Mouse (Mus musculus): ENCODE data around the gene Gas6. TPM values are rescaled to one million over a fixed set of nuclear protein-coding genes. Genes with fewer than 3 reads are reported as not detected.

Gene Gas6
- total RNA-seq, 1 experiment from 2014 or later: 0.32 TPM

DNA sequence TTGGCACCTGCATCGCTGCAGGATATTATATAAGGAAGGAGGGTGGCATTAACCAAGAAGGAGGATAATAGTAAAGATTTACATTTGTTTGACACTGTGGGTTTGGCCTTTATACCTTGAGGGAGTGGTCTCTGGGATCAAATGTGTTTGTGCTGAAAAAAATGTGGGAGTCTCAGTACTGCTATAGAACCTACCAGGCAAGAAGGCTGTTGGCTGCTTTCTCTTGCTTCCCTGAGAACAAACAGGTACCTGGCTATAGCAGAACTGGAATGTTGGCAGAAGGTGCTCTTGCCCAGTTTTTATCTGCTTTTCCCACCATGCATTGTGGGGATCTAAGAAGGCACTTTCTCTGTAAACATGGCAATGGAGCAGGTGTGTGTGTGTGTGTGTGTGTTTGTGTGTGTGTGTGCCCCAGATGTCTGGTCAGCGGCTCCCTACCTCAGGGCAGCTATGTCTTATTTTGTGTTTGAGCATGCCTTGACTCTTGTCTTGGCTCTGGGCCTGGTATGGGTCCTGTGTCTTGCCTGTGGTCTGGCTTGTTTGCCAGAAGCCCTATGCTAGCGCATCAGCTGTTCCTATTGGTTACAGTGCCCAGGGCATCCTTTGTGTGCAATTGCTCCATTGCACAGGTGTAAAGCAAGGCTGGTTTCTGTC lies 13.1 kb upstream of the Gas6 start:
- ATAC-seq (replicated peaks; ENCODE audit: low read depth, poor library complexity, severe bottlenecking): no peak

DNA sequence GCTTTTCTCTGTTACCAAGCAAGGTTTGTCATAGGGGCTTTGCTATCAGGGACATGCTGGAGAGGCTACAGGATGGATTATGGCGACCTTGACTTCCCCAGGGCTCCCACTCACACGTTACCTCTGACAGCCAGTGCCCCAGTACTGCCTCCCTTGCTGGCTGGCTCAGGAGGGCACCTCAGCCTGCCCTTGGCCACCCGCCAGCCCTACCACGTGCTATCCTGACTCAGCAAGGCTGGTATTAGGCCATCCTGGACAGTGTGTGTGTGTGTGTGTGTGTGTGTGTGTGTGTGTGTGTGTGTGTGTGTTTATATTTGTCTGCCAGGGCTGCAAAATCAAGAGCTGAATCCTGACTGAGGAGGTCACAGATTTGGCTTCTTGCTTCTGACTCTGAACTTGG lies 12.6 kb upstream of the Gas6 start:
- peak; percentile 48 for ATAC-seq (replicated peaks; ENCODE audit: low read depth, poor library complexity, severe bottlenecking)

DNA sequence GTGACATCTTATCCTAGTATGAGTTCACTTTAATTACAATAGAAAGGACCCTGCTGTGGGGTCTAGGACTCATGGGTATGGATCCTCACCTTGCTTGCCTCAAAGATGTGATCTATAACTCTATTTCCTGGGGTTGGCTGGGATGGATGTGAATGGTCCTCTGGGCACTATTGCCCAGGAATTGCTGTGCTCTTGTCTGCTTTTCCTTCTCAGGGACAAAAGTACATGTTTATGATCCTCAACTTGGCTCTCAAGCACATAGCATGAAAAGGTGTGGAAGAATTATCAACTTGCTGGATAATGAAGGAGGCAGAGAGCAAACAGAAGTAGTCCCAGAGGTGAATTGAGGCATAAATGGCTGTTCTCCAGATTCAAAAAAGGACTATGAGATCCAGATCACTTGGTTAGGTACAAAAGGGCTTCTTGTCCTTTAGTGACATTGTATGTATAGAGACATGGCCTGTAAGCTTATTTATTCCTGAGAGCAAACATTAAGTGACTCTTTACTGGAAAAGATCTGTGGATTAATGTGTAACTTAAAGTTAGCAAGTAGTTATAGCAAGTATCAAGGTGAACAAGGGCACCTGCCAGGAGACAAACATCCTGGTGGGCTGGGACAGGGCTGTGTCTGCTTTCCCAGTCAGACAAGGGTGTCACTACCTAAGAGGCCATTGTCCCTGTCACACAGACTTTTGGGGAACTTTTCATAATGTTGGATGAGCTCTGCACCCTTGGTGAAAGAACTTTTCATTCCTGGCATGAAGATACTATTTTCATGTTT lies 10.8 kb upstream of the Gas6 start:
- no peak for ATAC-seq (replicated peaks; ENCODE audit: low read depth, poor library complexity, severe bottlenecking)

DNA sequence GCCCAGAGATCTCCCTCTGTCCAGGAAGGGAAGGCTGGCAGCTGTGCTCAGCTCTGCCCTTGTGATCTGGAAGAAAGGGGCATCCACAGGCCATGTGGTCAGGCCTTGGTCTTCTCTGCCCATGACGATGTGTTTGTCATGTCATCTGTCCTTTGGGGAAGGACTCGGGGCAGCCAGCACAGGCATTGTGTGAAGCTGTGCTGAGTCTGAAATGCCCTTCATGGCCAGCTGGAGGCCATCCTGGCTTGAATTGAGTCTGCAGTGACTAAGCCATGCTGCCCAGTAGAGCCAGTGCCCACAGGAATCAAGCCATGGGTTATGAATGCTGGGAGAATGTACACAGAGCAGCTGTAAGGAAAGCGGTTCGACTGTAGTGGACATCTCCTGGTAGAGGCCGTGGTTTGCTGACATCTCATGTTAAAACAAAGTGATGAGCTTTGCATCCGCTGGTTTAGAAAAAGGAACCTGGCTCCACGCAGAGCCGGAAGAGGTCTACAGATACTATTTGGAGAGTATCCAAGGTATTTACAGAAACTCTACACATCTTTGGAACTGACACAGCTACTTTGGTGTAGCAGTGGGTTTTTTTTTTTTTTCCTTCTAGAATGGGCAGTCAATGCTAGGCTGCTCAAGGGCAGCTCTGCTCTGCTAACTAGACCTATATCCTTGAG lies 9.8 kb upstream of the Gas6 start:
- peak; percentile 66 for ATAC-seq (replicated peaks; ENCODE audit: low read depth, poor library complexity, severe bottlenecking)

DNA sequence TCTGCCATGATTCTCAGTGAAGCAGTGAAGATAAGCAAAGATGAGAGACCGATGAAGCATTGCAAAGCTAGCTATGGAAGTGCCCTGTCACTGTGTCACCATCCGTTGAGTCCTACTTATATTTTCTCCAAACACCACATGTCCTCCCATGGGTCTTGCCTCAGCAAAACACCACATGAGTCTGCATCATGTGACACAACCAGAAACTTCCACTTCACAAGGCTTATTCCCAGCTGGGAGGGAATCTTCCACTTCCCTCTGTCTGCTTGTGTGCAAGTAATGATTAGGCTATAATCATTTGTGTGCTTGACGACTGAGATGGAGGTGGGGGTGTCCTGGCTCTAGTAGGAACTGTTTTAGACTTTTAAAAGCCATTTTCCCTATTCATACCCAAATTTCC lies 6.9 kb upstream of the Gas6 start:
- ATAC-seq (replicated peaks; ENCODE audit: low read depth, poor library complexity, severe bottlenecking): no peak

DNA sequence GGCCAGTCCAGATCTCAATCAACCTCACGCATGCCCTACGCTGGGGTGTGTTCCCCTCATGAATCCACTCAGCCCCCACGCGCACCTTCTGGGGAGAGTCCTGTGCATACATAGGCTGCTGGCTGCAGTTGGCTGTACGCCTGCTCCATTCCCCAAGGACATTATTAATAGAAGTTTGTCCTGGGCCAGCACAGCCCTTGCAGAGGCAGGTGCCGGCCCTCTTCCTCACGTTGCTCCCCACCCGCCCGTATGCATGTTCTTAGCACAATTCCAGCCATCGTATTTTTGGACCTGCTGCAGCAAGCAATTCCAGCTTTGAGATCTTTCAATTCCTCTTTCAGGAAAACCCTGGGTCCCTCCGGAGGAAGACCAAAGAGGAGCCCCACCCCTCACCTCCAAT lies 1.3 kb downstream of the Gas6 start:
- no peak for ATAC-seq (replicated peaks; ENCODE audit: low read depth, poor library complexity, severe bottlenecking)

DNA sequence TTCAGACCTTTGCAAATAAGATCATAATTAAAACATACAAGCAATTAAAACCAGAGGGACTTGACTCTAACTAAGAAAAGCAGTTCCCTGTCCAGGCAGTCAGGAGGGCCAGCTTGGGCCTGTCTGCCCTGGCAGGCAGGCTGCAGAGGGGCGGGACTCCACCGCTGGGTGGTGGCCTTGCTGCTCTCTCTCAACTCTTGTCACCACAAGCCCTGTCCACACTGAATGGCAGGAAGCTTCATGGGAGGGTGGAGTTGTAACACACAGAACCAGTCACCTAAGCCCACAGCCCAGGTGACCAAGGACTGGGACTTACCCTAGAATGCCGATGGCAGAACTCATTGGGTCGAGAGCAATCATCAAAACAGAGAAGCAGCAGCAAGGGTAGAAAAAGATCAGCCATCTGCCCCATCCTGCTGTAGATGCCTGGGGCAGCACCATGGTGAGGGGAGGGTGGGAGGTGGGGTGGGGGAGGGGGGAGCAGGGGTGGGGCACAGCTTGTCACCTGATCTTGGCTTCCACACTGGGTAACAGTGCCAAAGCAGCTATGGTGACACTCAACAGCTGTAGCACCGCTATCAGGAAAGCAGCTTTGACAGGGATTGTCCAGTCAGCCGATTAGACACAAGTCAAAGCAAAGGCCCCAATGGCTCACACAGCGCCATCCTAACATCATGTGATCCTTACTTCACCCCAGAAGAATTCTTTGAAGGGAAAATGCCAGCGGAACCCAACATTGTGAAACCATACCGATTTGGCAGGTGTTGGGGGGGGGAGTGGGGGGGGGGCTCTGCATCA lies 1.9 kb downstream of the Gas6 start:
- ATAC-seq (replicated peaks; ENCODE audit: low read depth, poor library complexity, severe bottlenecking): peak; percentile 48

DNA sequence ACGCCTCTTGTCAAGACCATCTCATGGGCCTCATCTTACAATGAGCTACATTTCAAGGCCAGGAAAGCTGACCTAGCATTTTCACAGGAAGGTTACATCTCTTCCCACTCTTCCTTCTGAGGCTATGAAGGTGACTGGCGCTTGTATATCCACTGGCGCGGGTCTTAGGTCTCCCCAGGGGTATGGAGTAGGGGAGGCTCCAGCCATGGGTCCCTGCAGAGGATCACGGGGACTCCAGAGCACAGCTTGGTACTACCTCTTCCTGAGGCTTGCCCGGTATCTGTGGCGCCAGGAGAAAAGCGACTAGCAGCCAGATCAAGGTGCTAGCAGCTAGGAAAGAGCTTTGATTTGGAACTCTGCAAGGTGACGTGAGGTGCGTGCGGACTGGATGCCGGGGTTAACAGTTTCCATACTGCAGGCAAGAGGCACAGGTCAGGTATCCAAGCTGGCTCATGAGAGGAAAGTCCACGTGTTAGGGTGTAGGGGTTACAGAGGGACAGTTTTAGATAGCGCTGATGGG lies 2.7 kb downstream of the Gas6 start:
- no peak for ATAC-seq (replicated peaks; ENCODE audit: low read depth, poor library complexity, severe bottlenecking)

DNA sequence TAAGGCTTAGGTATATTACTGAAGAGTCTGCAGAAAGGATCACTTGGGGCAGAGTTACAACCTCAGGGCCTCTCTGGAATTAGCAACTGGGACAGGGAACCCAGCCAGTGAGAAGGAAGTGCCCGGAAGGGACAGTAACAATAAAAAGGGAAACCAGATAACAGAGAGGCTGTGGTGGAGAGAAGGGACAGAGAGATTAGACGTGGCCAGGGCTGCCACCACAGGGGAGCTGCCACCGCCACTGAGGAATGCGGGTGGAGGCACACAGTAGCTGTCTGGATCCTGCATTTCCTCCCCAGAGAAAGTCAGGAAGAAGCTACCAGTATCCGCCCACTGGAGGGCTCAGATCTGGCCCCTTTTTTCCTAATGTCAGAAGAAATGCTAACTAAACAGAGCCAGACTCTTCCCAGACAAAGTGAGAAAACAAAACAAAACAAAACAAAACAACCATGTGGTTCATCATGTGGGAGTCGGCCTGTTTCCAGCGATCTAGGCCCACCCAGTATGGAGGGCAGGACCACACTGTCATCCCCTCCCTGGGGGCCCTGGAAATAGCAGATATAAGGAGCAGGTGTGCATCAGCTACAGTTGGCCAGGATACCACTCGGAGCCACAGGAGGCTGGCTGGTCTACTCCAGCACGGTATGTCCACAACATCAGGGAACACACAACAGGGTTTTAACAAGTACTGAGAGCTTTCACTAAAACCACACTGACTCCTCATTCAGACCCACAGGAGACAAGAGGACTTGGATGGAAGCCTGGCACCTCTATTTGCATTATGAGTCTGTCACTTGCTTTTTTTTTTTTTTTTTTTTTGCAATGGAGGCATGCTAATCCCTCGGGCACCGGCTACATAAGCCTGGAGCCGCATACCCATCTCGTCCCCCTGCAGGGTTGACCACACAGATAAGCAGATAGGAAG lies 4.0 kb downstream of the Gas6 start:
- 0 out of 2 replicates have a peak, but pooled peaks have one; percentile 26 for ATAC-seq (replicated peaks; ENCODE audit: low read depth, poor library complexity, severe bottlenecking)

DNA sequence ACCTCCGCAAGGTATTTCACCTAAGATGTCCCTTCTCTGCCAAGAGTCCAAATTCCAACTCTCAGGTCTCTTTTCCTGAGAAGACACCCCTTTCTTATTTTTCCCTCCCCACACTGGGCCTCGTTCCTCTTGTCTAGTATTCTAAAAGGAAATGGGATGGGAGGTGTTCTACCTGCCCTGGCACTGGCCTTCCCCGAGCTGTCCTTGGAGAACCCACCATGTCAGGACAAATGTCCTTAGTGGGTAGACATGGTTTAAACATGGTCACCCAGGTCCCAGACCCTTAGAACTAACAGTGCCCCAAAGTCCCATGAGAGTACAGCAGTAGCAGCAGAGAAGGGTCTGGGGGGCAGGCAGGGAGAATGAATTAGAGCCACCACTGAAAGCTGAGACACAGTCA lies 4.9 kb downstream of the Gas6 start:
- no peak for ATAC-seq (replicated peaks; ENCODE audit: low read depth, poor library complexity, severe bottlenecking)

DNA sequence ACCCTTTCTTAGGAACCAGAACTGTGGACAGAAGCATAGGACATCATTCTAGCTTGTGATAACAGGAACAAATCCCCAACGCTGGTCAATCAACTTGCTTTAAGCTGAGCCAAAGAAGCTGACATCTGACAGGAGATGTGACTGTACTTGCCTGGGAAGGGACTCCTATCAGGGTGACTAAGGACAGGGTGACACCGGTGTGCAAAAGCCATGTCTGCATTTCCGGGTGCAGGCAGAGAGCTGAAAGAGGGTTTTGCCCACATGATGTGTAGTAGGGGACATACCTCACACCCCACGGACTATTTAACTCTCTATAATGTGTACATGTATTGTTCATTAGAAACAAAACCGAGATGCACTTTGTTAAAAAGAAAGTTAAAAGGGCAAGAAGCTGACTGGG lies 11.1 kb downstream of the Gas6 start:
- ATAC-seq (replicated peaks; ENCODE audit: low read depth, poor library complexity, severe bottlenecking): no peak

DNA sequence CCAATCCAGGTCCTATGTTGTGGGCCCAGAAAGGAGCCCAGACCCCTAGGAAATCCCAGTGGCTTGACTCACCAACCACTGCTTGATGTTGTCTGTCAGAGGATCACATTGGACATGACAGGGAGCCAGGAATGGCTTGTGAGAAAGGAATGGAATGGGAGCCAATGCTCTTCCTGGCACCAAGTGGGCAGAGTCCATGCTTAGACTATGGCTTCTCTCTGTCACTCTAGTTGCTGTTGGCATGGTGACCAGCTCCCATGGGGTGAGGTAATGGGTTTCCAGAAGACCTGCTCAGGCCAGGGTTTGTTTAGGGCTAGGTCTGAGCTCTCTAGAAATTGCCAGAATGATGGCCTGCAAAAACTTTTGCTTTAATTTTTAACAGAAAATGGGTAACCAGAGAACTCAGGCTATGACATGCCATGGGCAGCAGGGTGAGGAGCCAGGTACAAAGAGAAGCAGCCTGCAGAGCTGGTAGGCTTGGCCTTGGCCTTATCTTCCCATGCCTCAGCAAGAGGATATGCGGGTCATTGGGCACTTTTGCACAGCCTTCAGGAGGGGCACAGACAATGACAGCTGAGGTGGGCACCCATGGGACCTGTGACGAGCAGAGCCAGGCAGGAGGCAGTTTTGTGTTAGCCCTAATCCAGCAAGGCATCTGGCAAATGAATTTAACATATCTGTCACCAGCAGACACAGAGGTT lies 12.0 kb downstream of the Gas6 start:
- no peak for ATAC-seq (replicated peaks; ENCODE audit: low read depth, poor library complexity, severe bottlenecking)

DNA sequence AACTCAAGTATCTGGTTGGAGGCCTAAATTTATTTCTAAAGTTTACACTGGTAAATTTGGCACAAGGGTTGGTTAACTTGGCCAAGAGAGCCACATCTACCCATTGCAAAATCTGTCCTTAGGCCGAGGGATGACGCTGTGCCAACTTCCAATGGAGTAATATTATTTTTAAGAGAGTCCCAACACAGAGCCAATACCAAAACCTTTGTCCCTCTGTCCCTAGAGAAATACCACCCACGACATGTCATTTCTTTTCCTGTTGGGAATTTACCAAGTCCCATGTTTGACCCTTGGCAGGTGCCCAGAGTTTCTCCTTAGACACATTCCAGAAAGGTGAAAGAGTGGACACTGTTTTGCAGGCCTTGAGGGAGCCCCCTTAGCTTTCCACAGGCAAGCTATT lies 12.7 kb downstream of the Gas6 start:
- no peak for ATAC-seq (replicated peaks; ENCODE audit: low read depth, poor library complexity, severe bottlenecking)

DNA sequence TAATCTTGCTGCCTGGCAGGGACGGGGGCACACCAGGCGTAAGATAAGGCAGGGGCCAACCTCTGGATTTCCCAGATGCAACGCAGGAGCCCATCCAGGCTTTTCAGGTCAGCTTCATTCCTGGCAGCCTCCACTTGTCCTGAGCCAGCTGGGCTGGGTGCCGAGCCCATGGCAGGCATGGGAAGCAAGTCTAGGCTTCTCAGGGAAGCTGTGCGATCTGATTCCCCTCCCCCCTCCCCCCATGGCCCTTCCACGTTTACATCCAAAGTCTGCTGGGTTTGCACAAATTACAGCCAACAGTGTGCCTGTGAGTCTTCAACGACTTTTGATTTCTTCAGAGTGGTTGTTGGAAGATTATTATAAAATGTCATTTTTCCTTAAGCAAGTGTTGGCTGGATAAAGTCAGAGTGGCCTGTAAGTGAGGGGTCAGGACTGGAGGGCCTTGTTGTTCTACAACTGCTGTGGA lies 13.2 kb downstream of the Gas6 start:
- ATAC-seq (replicated peaks; ENCODE audit: low read depth, poor library complexity, severe bottlenecking): no peak

DNA sequence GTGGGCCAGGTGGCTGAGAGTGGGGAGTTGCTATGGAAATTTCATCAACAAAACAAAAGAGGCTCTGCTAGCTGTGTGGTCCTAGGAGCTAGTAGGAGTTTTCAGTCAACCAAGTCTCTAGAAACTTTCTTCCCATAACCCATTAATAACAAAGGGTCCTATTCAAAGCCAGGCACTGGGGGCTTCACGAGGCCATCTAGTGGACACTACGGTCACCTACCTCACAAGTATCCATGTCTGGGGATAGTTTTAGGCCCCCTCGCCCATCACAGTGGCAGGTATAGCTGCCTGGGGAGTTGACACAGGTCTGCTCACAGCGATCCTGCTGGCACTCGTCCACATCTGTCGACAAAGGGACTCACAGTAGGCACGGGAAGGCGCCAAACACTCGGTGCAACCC lies 18.4 kb downstream of the Gas6 start:
- no peak for ATAC-seq (replicated peaks; ENCODE audit: low read depth, poor library complexity, severe bottlenecking)

DNA sequence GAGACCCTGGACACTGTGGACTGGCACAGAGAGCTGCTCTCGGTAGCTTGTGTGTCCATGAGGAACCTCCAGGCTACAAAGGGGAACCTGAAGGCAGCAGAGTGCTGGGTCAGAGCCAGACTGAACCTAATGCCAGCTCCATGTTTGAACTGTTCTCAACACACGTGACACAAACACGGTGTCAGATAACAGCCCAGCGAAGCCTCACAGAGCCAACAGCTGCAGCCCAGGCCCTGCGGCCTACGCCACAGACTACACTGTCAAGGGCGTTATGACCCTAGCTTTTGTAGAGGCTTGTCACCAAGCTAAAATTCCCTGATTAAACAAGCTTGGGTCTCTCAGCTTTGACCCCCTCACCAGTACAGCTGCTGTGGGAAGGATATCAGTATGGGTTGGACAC lies 22.0 kb downstream of the Gas6 start:
- ATAC-seq (replicated peaks; ENCODE audit: low read depth, poor library complexity, severe bottlenecking): peak; percentile 79

DNA sequence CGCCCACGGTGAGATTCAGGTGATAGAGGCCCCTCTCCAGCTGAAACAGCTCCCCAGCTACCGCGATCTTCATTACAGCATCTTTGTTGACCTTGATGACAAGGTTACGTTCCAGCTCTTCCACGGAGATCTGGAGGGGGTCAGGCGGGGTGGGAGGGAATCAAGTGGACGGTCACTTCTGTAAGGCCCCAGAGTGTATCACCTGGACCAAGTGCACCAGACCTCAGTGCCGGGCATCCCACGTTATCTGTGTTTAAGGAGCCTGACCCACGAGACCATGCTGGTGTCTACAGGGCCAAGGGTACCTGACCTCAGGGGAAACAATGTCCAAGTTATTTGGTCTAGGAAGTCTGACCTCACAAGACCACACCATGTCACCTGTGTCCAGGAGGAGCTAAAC lies 22.8 kb downstream of the Gas6 start:
- no peak for ATAC-seq (replicated peaks; ENCODE audit: low read depth, poor library complexity, severe bottlenecking)

DNA sequence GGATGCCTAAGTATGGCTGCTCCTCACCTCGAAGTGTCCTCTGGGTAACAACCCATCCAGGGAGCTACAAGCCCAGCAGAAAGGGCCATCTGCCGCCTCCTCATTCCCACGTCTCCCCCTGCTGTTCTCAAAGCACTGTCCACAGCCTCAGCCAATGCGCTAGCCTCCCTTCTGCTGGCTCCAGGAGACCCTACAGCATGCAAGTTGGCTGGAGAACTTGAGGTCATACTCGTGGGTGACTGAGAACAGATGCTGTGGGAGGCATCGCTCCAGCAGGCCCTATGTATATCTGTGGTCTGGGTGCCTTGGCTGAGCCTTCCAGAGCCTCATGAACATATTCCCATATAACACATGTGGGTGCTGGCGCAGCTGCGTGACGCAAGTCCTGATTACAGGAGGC lies 25.6 kb downstream of the Gas6 start:
- ATAC-seq (replicated peaks; ENCODE audit: low read depth, poor library complexity, severe bottlenecking): no peak

DNA sequence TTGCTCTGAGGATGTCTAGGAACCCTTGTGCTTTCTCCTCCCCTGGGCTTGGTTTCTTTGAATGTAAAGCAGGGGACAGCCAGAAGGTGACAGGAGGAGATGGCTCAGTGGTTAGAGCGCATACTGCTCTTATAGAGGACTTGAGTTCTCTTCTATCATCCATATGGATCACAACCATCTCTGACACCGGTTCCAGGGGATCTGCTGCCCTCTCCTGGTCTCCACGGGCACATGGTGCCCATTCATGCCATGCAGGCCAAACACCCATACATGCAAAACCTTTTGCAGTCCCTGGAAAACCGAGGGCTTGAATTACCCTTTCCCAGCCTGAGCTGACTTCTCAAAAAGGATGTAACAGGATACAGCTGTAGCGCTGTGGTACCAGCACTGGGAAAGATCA lies 27.3 kb downstream of the Gas6 start:
- ATAC-seq (replicated peaks; ENCODE audit: low read depth, poor library complexity, severe bottlenecking): 0 out of 2 replicates have a peak, but pooled peaks have one; percentile 35
